Mouse (Mus musculus) stomach, postnatal 0 days (tissue): Measurements from ENCODE around the gene Gp9.

Experiments
- CTCF ChIP-seq: IDR thresholded peaks from 2 replicates; pipeline ENCODE4 v1.5.1; 2016; ENCODE audit warnings: antibody characterized with exemption, low read depth, mild to moderate bottlenecking, moderate library complexity
- EP300 ChIP-seq: optimal IDR thresholded peaks from 2 replicates; pipeline ENCODE3; 2016; ENCODE audit warnings: antibody characterized with exemption

- TF ChIP-seq CTCF (no peak), EP300 (no peak)
These were observed 31.8 kb downstream of the Gp9 start for GRCm38 (mm10) chr6:87809651-87810161.
